Mouse (Mus musculus) monocyte, adult 2 months (primary cell): ENCODE measurements around the gene Postn.

ENCODE experiments used
- DNase-seq, 2 experiments: peaks; one replicate each; pipeline ENCODE4 v3.0.0; 2022; ENCODE audit warnings: low spot score in 2 of 2, low read depth in 1 of 2

Gene Postn

DNA sequence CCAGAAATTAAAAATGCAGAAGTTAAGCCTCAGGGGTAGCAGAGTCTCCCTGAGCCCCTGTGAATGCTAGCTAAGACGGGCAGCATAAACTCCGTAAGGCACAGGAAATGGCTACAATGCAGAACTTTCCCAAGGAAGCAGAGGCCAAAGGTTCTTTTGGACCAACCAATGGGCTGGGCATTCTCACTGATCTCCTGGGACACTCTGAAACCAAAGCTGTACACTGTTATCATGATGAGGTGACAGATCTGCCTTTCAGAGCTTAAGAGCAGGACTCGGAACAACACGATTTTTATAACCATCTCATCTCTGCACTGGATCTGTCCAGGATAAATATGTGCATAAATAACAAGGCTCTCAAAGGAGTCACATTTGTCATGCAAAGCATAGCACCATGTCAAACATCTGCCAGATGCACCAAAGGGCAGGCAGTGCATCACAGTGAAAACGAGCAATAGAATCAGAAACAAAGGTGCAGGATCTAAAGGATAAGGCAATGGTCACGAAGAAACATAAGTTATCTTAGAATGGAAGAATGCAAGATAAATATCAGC, 57.0 kb downstream of the Postn start:
- no peak for DNase-seq

DNA sequence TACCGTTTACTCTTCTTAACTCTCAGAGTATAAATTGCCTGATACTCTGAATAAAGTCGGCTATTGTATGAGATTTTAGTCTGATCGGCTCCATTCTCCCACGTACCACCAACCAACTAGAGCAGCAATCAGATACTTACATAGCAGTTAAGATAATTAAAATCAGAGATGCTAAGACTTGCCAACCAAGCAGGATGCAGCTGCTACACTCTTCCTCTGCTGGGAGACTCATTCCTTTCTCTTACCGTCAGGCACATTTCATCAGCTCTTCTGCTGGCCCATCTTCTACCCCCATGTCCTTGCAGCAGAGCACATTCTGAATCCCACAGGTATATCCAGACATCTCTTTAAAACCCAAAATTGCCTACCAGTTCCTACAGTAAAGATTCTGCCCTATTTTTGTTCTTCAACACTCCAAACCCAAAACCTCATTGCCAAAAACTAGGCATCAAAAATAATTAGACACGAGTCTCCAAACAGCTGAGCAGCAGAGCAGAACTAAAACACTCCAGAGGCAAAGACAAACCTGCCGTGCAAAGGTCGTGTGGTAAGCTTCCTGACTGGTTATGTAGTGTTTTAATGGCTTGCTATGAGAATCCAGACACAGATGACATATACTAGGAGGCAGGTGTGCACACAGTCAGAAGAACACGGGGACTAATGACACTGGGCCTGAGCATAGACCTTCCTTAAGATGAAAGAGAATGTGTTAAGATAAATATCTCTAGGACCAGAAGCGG, 59.5 kb downstream of the Postn start:
- DNase-seq: no peak

DNA sequence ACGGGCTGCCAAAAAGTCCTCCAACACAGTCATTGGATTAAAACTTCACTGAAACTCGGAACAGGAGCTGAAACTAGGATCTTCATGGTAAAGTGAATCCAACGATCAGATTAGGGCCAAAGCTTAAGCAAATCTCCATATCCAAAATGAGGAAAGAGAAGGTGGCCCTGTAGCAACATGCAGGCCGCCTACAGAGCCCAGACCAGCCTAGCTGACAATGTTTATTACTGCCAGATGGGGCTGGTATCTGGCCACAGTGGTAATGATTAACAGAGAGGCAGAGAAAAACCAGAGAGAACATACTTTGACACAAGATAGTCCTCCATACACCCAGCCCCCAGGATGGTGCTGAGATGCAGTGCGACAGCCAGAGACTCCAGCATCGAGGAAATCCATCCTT, 60.1 kb downstream of the Postn start:
- no peak for DNase-seq

- DNase-seq: no peak
Measured at GRCm38 (mm10) chr3:54421666-54422065, 60.8 kb downstream of the Postn start.

DNA sequence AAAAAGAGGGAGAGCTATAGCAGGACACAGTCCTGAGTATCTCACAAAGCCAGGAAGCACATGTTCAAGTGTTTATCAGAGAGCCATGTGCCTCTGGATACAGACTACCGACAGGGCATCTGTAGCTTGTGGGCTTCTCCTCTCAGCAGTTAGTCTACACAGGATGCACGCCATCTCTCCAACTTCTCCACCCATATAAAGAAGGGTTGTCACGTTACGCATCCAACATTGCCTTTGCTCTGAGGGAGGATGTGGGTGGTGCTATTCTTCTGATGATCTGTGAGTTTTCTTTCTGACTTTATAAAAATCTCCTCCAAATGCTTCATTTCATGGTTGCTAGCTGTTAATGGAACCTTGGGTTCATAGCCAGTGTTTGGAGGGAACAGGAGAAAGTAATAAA, 63.2 kb downstream of the Postn start:
- DNase-seq: no peak

GRCm38 (mm10) chr3:54431663-54432062, 70.8 kb downstream of the Postn start:
- DNase-seq: no peak

DNA sequence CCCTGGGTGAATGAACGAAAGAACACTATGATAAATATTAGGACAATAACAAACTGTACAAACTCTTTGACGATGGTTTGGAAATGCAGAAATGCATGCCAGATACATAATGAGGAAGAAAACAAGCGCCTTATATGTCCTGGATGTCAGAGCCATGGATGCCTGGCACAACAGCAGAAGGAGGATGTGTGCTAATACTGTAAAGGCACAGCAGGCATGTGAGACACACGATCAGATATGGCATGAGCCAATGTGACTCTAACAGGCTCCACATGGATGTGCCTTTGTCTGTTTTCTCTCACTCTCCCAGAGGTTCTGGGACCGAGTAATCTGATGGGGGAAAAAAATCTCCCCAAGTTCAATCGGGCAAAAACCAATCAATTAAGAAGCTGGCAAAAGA, 71.3 kb downstream of the Postn start:
- no peak for DNase-seq

DNA sequence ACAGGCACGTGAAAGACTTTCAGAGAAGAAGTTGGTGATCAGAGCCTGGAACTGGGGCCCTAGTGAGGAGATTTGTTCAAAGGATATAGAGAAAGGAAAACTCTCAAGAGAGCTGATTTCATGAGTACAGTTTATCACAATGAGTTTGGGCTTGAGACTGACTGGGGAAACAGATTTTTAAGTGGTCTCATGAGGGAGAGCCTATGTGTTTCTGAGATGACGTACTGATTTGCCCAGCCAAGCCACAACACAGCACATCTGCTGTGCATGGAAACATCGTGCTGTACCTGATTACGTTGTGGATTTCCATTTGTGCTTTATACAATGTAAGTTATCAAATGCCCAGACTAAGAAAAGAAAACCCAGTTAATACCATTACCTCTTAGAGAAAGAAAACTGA, 71.7 kb downstream of the Postn start:
- DNase-seq: no peak

- no peak for DNase-seq
Measured at GRCm38 (mm10) chr3:54434571-54434970, 73.7 kb downstream of the Postn start.

GRCm38 (mm10) chr3:54436373-54436964, 75.6 kb downstream of the Postn start:
- no peak for DNase-seq
